Comparison of ENCODE assay signal across 8 mouse cellular contexts in the genomic region with DNA sequence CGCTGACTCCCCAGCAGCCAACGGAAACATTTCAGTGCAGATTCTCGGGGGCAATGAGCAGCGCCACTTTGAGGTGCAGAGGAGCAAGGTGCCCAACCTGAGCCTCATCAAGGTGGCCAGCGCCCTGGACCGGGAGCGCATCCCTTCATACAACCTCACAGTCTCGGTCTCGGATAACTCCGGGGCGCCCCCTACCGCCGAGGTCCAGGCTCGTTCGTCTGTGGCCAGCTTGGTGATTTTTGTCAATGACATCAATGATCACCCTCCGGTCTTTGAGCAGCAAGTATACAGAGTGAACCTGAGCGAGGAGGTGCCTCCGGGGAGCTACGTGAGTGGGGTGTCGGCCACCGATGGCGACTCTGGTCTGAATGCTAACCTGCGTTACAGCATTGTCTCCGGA. TPM values are rescaled to one million over a fixed set of nuclear protein-coding genes. Genes with fewer than 3 reads are reported as not detected.
DNase-seq lines count a peak whose midpoint lies in the region; ATAC-seq and TF ChIP-seq lines count a peak whose summit lies in the region.

No protein-coding gene starts in this region.

- TF ChIP-seq POLR2A in liver, adult 2 months (IDR thresholded peaks at IDR 0.05; ENCODE audit: extremely low read depth, insufficient read depth, low read length), result no peak

- no peaks in the 10 kb centered on the region for H3K27me3 ChIP-seq in embryonic facial prominence, embryonic 14.5 days (replicated peaks; ENCODE audit: control insufficient read depth, insufficient read depth, low read length)
- H3K27me3 ChIP-seq in heart, embryonic 11.5 days (ENCODE audit: control insufficient read depth, insufficient read depth, low read length), result peaks cover 8% of the 10 kb centered on the region
- no peaks in the 10 kb centered on the region for H3K27me3 ChIP-seq in kidney, embryonic 15.5 days
- H3K27me3 ChIP-seq in liver, adult 2 months (ENCODE audit: control insufficient read depth, insufficient read depth, low read length), result peaks cover 8% of the 10 kb centered on the region

- WGBS in embryonic facial prominence, embryonic 14.5 days, result 14% methylated on average over 24 of the region's 24 CpGs
- 16% methylated on average over 24 of the region's 24 CpGs for WGBS in heart, embryonic 11.5 days (ENCODE audit: insufficient replicate concordance)
- 8% methylated on average over 24 of the region's 24 CpGs for WGBS in kidney, embryonic 15.5 days
- WGBS in liver, adult 2 months, result 10% methylated on average over 24 of the region's 24 CpGs

- H3K9ac ChIP-seq in embryonic facial prominence, embryonic 14.5 days (ENCODE audit: low read depth, low read length), result peak overlapping the region; percentile 92
- H3K9ac ChIP-seq in heart, embryonic 11.5 days (ENCODE audit: low read depth, low read length), result peak overlapping the region; percentile 79
- H3K9ac ChIP-seq in kidney, embryonic 15.5 days, result peak overlapping the region; percentile 64
- H3K9ac ChIP-seq in liver, adult 2 months (ENCODE audit: low read depth, low read length), result 0 out of 2 replicates have a peak overlapping the region, but pooled peaks have one; percentile 6

- H3K4me2 ChIP-seq in embryonic facial prominence, embryonic 14.5 days (ENCODE audit: low read depth, low read length), result peak overlapping the region; percentile 88
- H3K4me2 ChIP-seq in heart, embryonic 11.5 days, result peak overlapping the region; percentile 98
- peak overlapping the region; percentile 96 for H3K4me2 ChIP-seq in kidney, embryonic 15.5 days

- peak; percentile 20 to 70 for DNase-seq in spleen, postnatal 4 days (ENCODE audit: low spot score in 2 of 2)
- DNase-seq in spleen, postnatal 36 days (ENCODE audit: low spot score in 2 of 2), result no peak
- no peak for DNase-seq in embryonic facial prominence, embryonic 14.5 days (ENCODE audit: low spot score)
- no peak for DNase-seq in liver, adult 2 months (ENCODE audit: extremely low read depth, low read depth, low spot score)
- peak; percentile 16 to 26 for DNase-seq in natural killer cell, adult 2 months (ENCODE audit: low spot score in 2 of 2)
- DNase-seq in thymus, postnatal 36 days, result peak; percentile 50 to 58

- no peaks in the 10 kb centered on the region for H3K79me2 ChIP-seq in liver, adult 2 months (ENCODE audit: control insufficient read depth, insufficient read depth, low read length)

- peak overlapping the region; percentile 85 for H3K4me3 ChIP-seq in embryonic facial prominence, embryonic 14.5 days (ENCODE audit: low read depth, low read length)
- peak overlapping the region; percentile 84 for H3K4me3 ChIP-seq in heart, embryonic 11.5 days (ENCODE audit: low read depth, low read length)
- peak overlapping the region; percentile 68 for H3K4me3 ChIP-seq in kidney, embryonic 15.5 days (replicated peaks)
- peak overlapping the region; percentile 91 for H3K4me3 ChIP-seq in liver, adult 2 months (ENCODE audit: insufficient read depth, low read depth, low read length)

- peak overlapping the region; percentile 98 for H3K27ac ChIP-seq in embryonic facial prominence, embryonic 14.5 days (replicated peaks; ENCODE audit: low read depth, low read length)
- H3K27ac ChIP-seq in heart, embryonic 11.5 days (ENCODE audit: low read depth, low read length), result no peak overlapping the region
- no peak overlapping the region for H3K27ac ChIP-seq in kidney, embryonic 15.5 days
- no peak overlapping the region for H3K27ac ChIP-seq in liver, adult 2 months (replicated peaks; ENCODE audit: insufficient read depth, low read depth, low read length)

- peak; percentile 65 for TF ChIP-seq CTCF in liver, adult 2 months (IDR thresholded peaks at IDR 0.05; ENCODE audit: low read depth, low read length)

- ATAC-seq in embryonic facial prominence, embryonic 14.5 days (ENCODE audit: low read depth), result no peak
- no peak for ATAC-seq in heart, embryonic 11.5 days (replicated peaks; ENCODE audit: insufficient number of reproducible peaks, low FRiP score, low TSS enrichment)
- no peak for ATAC-seq in kidney, embryonic 15.5 days (replicated peaks; ENCODE audit: low FRiP score)

- H3K9me3 ChIP-seq in embryonic facial prominence, embryonic 14.5 days (ENCODE audit: control insufficient read depth, low read length), result 0 out of 2 replicates have a peak, but pooled peaks cover 4% of the 10 kb centered on the region
- no peaks in the 10 kb centered on the region for H3K9me3 ChIP-seq in heart, embryonic 11.5 days (replicated peaks; ENCODE audit: control insufficient read depth, low read length)
- no peaks in the 10 kb centered on the region for H3K9me3 ChIP-seq in kidney, embryonic 15.5 days (replicated peaks)

- H3K36me3 ChIP-seq in embryonic facial prominence, embryonic 14.5 days (ENCODE audit: control insufficient read depth, insufficient read depth, low read length), result peaks cover 47% of the 10 kb centered on the region
- H3K36me3 ChIP-seq in heart, embryonic 11.5 days (ENCODE audit: control insufficient read depth, insufficient read depth, low read length), result peaks cover 8% of the 10 kb centered on the region
- peaks cover 35% of the 10 kb centered on the region for H3K36me3 ChIP-seq in kidney, embryonic 15.5 days
- H3K36me3 ChIP-seq in liver, adult 2 months (ENCODE audit: control insufficient read depth, insufficient read depth, low read length), result no peaks in the 10 kb centered on the region

- H3K4me1 ChIP-seq in embryonic facial prominence, embryonic 14.5 days (ENCODE audit: control insufficient read depth, insufficient read depth, low read length), result peaks cover 26% of the 10 kb centered on the region
- H3K4me1 ChIP-seq in heart, embryonic 11.5 days (ENCODE audit: control insufficient read depth, insufficient read depth, low read length), result peaks cover 15% of the 10 kb centered on the region
- peaks cover 60% of the 10 kb centered on the region for H3K4me1 ChIP-seq in kidney, embryonic 15.5 days
- H3K4me1 ChIP-seq in liver, adult 2 months (ENCODE audit: control insufficient read depth, insufficient read depth, low read length), result peaks cover 4% of the 10 kb centered on the region; the same call in 1 of the 2 replicates

RNA-seq across cellular contexts. Expression of a gene that starts 1.4 kb away (rescaled TPM):
- polyA plus RNA-seq in embryonic facial prominence, embryonic 14.5 days (2014; fragmentation: Nextera tagmentation; extraction: Ambion mirVana), result 16.6 and 17.7 TPM in 2 replicates
- polyA plus RNA-seq in heart, embryonic 11.5 days (2014; fragmentation: Nextera tagmentation; extraction: Ambion mirVana), result 4.7 and 5.3 TPM in 2 replicates
- polyA plus RNA-seq in kidney, embryonic 15.5 days (2015; fragmentation: Nextera tagmentation; extraction: Ambion mirVana), result 6.9 and 8.2 TPM in 2 replicates
- 1.8 and 2.6 TPM in 2 replicates for total RNA-seq in liver, adult 2 months (2014; rRNA removed)
- 0.16 and 0.27 TPM in 2 replicates for polyA plus RNA-seq in liver, adult 2 months (2012; rRNA removed)

Comparison
In these comparisons a context has a peak if more than half of its experiments do, and no peak if none do; other contexts are left out.
1. DNase-seq: peak in spleen, postnatal 4 days (2 of 2), natural killer cell, adult 2 months (2 of 2) and thymus, postnatal 36 days (2 of 2); none in spleen, postnatal 36 days (0 of 2), embryonic facial prominence, embryonic 14.5 days (single experiment) and liver, adult 2 months (single experiment).
2. H3K9ac ChIP-seq: peak in every context shown above with its lines; median percentile 92 in embryonic facial prominence, embryonic 14.5 days; 79 in heart, embryonic 11.5 days; 64 in kidney, embryonic 15.5 days; 6 in liver, adult 2 months.
3. Peak in every context shown above with its lines, with median percentiles within 50 percentile points of each other: H3K4me2 ChIP-seq and H3K4me3 ChIP-seq.